Mouse (Mus musculus) brain, embryonic 14.5 days (tissue): ENCODE measurements around the gene Ndufb2. TPM values are rescaled to one million over a fixed set of nuclear protein-coding genes. Genes with fewer than 3 reads are reported as not detected.

Experiments used
- DNase-seq: peaks from one replicate; pipeline ENCODE4 v3.0.0-alpha.2; 2011; ENCODE audit warnings: low read depth
- CTCF ChIP-seq: fragments of 200-500 bp; IDR thresholded peaks from 2 replicates; pipeline ENCODE4 v1.5.1; 2012; ENCODE audit warnings: inconsistent platforms, mild to moderate bottlenecking, moderate library complexity, borderline replicate concordance; ENCODE audit not compliant: insufficient read depth, insufficient read length; ENCODE audit errors: extremely low read depth
- POLR2A ChIP-seq: fragments of 200-500 bp; IDR thresholded peaks from 2 replicates; pipeline ENCODE4 v1.6.1; 2012; ENCODE audit warnings: mild to moderate bottlenecking, inconsistent platforms, borderline replicate concordance; ENCODE audit not compliant: poor library complexity, insufficient read depth, insufficient read length, severe bottlenecking; ENCODE audit errors: extremely low read depth
- polyA plus RNA-seq: library from polyadenylated mRNA; depleted of rRNA; stranded (reverse); fragments of >200 nt; gene quantifications from 2 replicates; pipeline ENCODE4 v1.2.3, GENCODE M21; 2012; rRNA removed

The Ndufb2 gene
- polyA plus RNA-seq, 1 experiment = 188 TPM

- TF ChIP-seq POLR2A (no peak), CTCF (no peak)
- DNase-seq = no peak
These were observed 6.9 kb upstream of the Ndufb2 start, which contains the start of gene Gm42420 for GRCm38 (mm10) chr6:39585517-39585916. Gene Gm42420 (plus strand): TSS chr6:39585753.

GRCm38 (mm10) chr6:39591481-39591880 lies 893 bp upstream of the Ndufb2 start:
- TF ChIP-seq CTCF = no peak
- no peak for TF ChIP-seq POLR2A

GRCm38 (mm10) chr6:39600851-39601250 lies 8.5 kb downstream of the Ndufb2 start:
- DNase-seq = no peak
- TF ChIP-seq CTCF (no peak), POLR2A (no peak)

More at GRCm38 (mm10) chr6:39591481-39591880, 893 bp upstream of the Ndufb2 start:
- DNase-seq = no peak

GRCm38 (mm10) chr6:39601828-39602227 lies 9.5 kb downstream of the Ndufb2 start:
- no peak for TF ChIP-seq CTCF
- TF ChIP-seq POLR2A = no peak
- DNase-seq = no peak

GRCm38 (mm10) chr6:39604565-39604964 lies 12.2 kb downstream of the Ndufb2 start:
- no peak for TF ChIP-seq CTCF
- TF ChIP-seq POLR2A = no peak
- no peak for DNase-seq

- DNase-seq = no peak
- no peak for TF ChIP-seq CTCF
- TF ChIP-seq POLR2A = no peak
These were observed 13.7 kb downstream of the Ndufb2 start for GRCm38 (mm10) chr6:39606056-39606455.

- no peak for DNase-seq
- TF ChIP-seq CTCF (no peak), POLR2A (no peak)
These were observed 14.5 kb downstream of the Ndufb2 start for GRCm38 (mm10) chr6:39606862-39607261.

GRCm38 (mm10) chr6:39607365-39607764 lies 15.0 kb downstream of the Ndufb2 start:
- TF ChIP-seq CTCF (no peak), POLR2A (no peak)
- DNase-seq = peak; percentile 9

- peak; percentile 41 for DNase-seq
- TF ChIP-seq CTCF (no peak), POLR2A (no peak)
These were observed 17.8 kb downstream of the Ndufb2 start for GRCm38 (mm10) chr6:39610207-39610606.

GRCm38 (mm10) chr6:39611296-39611695 lies 18.9 kb downstream of the Ndufb2 start:
- no peak for DNase-seq
- TF ChIP-seq POLR2A = no peak

Other genes with a start within 250 kb of the Ndufb2 start
- gene Slc37a3, start 214.9 kb upstream of the Ndufb2 start, polyA plus RNA-seq = 37.5 and 42.7 TPM in 2 replicates
- 0.13 and 0.14 TPM in 2 replicates for gene Rab19, start 211.4 kb upstream of the Ndufb2 start, polyA plus RNA-seq
- 159 and 185 TPM in 2 replicates for gene Mkrn1, start 172.1 kb upstream of the Ndufb2 start, polyA plus RNA-seq
- 37.7 and 44.3 TPM in 2 replicates for gene Dennd2a, start 34.7 kb upstream of the Ndufb2 start, polyA plus RNA-seq
- gene Adck2, start 18.7 kb upstream of the Ndufb2 start, polyA plus RNA-seq = 16.5 and 23.3 TPM in 2 replicates
- gene Gm42420, start 6.8 kb upstream of the Ndufb2 start, polyA plus RNA-seq = 1.3 and 2.0 TPM in 2 replicates
- gene Braf, start 132.9 kb downstream of the Ndufb2 start, polyA plus RNA-seq = 24.0 and 26.9 TPM in 2 replicates
- 249 and 331 TPM in 2 replicates for gene Mrps33, start 218.4 kb downstream of the Ndufb2 start, polyA plus RNA-seq